14 mouse cellular contexts compared by ENCODE assay signal in genomic region chr10:92296303-92296702, GRCm38 (mm10).
DNase-seq lines count a peak whose midpoint lies in the region; ATAC-seq lines count a peak whose summit lies in the region.
"Had no signal": no experiment of that assay in that cellular context is flagged by ENCODE, and none has a peak within 500 bp of the region (broad histone marks: within the 10 kb centered on the region; RNA-seq: fewer than 3 reads in every experiment).

No protein-coding gene starts in this region.

- H3K27ac ChIP-seq in midbrain, embryonic 12.5 days (replicated peaks) = peak overlapping the region; percentile 56
- no peak overlapping the region for H3K27ac ChIP-seq in midbrain, embryonic 16.5 days (ENCODE audit: low read length)
- H3K27ac ChIP-seq in hindbrain, embryonic 10.5 days = peak overlapping the region; percentile 81
- peak overlapping the region; percentile 76 for H3K27ac ChIP-seq in midbrain, embryonic 13.5 days

- H3K4me1 ChIP-seq in midbrain, embryonic 12.5 days = peaks cover 14% of the 10 kb centered on the region
- H3K4me1 ChIP-seq in midbrain, embryonic 16.5 days (ENCODE audit: control insufficient read depth, insufficient read depth, low read length) = peaks cover 4% of the 10 kb centered on the region; the same call in 1 of the 2 replicates
- peaks cover 25% of the 10 kb centered on the region for H3K4me1 ChIP-seq in hindbrain, embryonic 10.5 days (replicated peaks)
- H3K4me1 ChIP-seq in midbrain, embryonic 13.5 days (replicated peaks) = peaks cover 17% of the 10 kb centered on the region

- WGBS in midbrain, embryonic 12.5 days = 54% methylated on average over 9 of the region's 9 CpGs
- 21% methylated on average over 9 of the region's 9 CpGs for WGBS in midbrain, embryonic 16.5 days
- WGBS in hindbrain, embryonic 10.5 days = 55% methylated on average over 9 of the region's 9 CpGs
- WGBS in midbrain, embryonic 13.5 days = 28% methylated on average over 9 of the region's 9 CpGs

- no peak for DNase-seq in hindbrain, embryonic 10.5 days (ENCODE audit: low spot score)
- peak; percentile 40 for DNase-seq in retina, postnatal 1 day
- no peak for DNase-seq in adrenal gland, postnatal 14 days
- DNase-seq in heart, postnatal 4 days = no peak
- no peak for DNase-seq in heart, postnatal 14 days
- DNase-seq: cerebellum, adult 18-20 months; gastrocnemius, postnatal 10 days; heart, postnatal 10 days; lung, postnatal 4 days; thymus, adult 2 months had no signal

- H3K36me3 ChIP-seq in midbrain, embryonic 12.5 days = no peaks in the 10 kb centered on the region
- no peaks in the 10 kb centered on the region for H3K36me3 ChIP-seq in midbrain, embryonic 16.5 days (ENCODE audit: control insufficient read depth, insufficient read depth, low read length)
- no peaks in the 10 kb centered on the region for H3K36me3 ChIP-seq in hindbrain, embryonic 10.5 days
- H3K36me3 ChIP-seq in midbrain, embryonic 13.5 days = no peaks in the 10 kb centered on the region

- ATAC-seq in midbrain, embryonic 12.5 days (ENCODE audit: low FRiP score, low read depth) = no peak
- no peak for ATAC-seq in midbrain, embryonic 16.5 days
- ATAC-seq in midbrain, embryonic 13.5 days = no peak
- ATAC-seq: intestine, postnatal 0 days had no signal

- intact Hi-C loops in heart, postnatal 14 days (cut with DNase I) = no loop called here

- no peak overlapping the region for H3K9ac ChIP-seq in midbrain, embryonic 12.5 days (replicated peaks)
- no peak overlapping the region for H3K9ac ChIP-seq in midbrain, embryonic 16.5 days (ENCODE audit: low read depth, low read length)
- H3K9ac ChIP-seq in midbrain, embryonic 13.5 days (replicated peaks) = no peak overlapping the region

- no peaks in the 10 kb centered on the region for H3K27me3 ChIP-seq in midbrain, embryonic 12.5 days
- H3K27me3 ChIP-seq in midbrain, embryonic 16.5 days (ENCODE audit: control insufficient read depth, insufficient read depth, low read depth, low read length) = no peaks in the 10 kb centered on the region
- no peaks in the 10 kb centered on the region for H3K27me3 ChIP-seq in hindbrain, embryonic 10.5 days (ENCODE audit: insufficient read depth, poor library complexity, severe bottlenecking)
- H3K27me3 ChIP-seq in midbrain, embryonic 13.5 days = no peaks in the 10 kb centered on the region

- no peak overlapping the region; the same call in 1 of the 2 replicates for H3K4me2 ChIP-seq in midbrain, embryonic 12.5 days (replicated peaks)
- no peak overlapping the region for H3K4me2 ChIP-seq in midbrain, embryonic 16.5 days (ENCODE audit: low read length)
- H3K4me2 ChIP-seq in midbrain, embryonic 13.5 days (replicated peaks) = peak overlapping the region; percentile 31

- no peak overlapping the region for H3K4me3 ChIP-seq in midbrain, embryonic 12.5 days
- no peak overlapping the region for H3K4me3 ChIP-seq in midbrain, embryonic 16.5 days (ENCODE audit: low read depth, low read length)
- no peak overlapping the region; the same call in 1 of the 2 replicates for H3K4me3 ChIP-seq in hindbrain, embryonic 10.5 days
- H3K4me3 ChIP-seq in midbrain, embryonic 13.5 days (replicated peaks) = no peak overlapping the region

- no peaks in the 10 kb centered on the region for H3K9me3 ChIP-seq in midbrain, embryonic 12.5 days
- no peaks in the 10 kb centered on the region for H3K9me3 ChIP-seq in midbrain, embryonic 16.5 days (replicated peaks; ENCODE audit: control insufficient read depth, low read length, poor library complexity, severe bottlenecking)
- no peaks in the 10 kb centered on the region for H3K9me3 ChIP-seq in hindbrain, embryonic 10.5 days
- no peaks in the 10 kb centered on the region for H3K9me3 ChIP-seq in midbrain, embryonic 13.5 days
